Mouse (Mus musculus) forebrain, embryonic 12.5 days (tissue): ENCODE results near the gene Gm20696. TPM values are rescaled to one million over a fixed set of nuclear protein-coding genes. Genes with fewer than 3 reads are reported as not detected.

ENCODE experiments used
- ATAC-seq: fragments of 200-750 bp; cut with Nextera tagmentation; 2 replicates; pipeline ENCODE4 v1.8.0; 2017; ENCODE audit warnings: moderate TSS enrichment; ENCODE audit not compliant: low FRiP score
- H3K27ac ChIP-seq: fragments of 300-500 bp; sonication (generic); 2 replicates; pipeline ENCODE4 v1.5.1; 2016; ENCODE audit warnings: mild to moderate bottlenecking
- H3K27me3 ChIP-seq: fragments of 300-500 bp; sonication (generic); 2 replicates; pipeline ENCODE4 v1.6.1; 2016; ENCODE audit warnings: mild to moderate bottlenecking
- H3K36me3 ChIP-seq: fragments of 300-500 bp; sonication (generic); replicated peaks from 2 replicates; pipeline ENCODE4 v1.6.1; 2016; ENCODE audit warnings: mild to moderate bottlenecking
- H3K4me1 ChIP-seq: fragments of 300-500 bp; sonication (generic); 2 replicates; pipeline ENCODE4 v1.6.1; 2016
- H3K4me2 ChIP-seq: fragments of 300-500 bp; sonication (generic); 2 replicates; pipeline ENCODE4 v1.6.1; 2016; ENCODE audit warnings: mild to moderate bottlenecking, moderate library complexity
- H3K4me3 ChIP-seq: fragments of 300-500 bp; sonication (generic); replicated peaks from 2 replicates; pipeline ENCODE4 v1.5.1; 2016; ENCODE audit warnings: mild to moderate bottlenecking
- H3K9ac ChIP-seq: fragments of 300-500 bp; sonication (generic); 2 replicates; pipeline ENCODE4 v1.6.1; 2016; ENCODE audit warnings: mild to moderate bottlenecking
- H3K9me3 ChIP-seq: fragments of 300-500 bp; sonication (generic); 2 replicates; pipeline ENCODE4 v1.6.1; 2016
- WGBS: fragments of 180-500 bp; shearing (Covaris S2); methylation state at CpG from one replicate; pipeline ENCODE4 v1.1.7; 2016; 5-methylcytosine and 5-hydroxymethylcytosine counted together
- polyA plus RNA-seq: library from polyadenylated mRNA; unstranded; fragments of >200 nt; fragmentation: Nextera tagmentation; extraction: Ambion mirVana; gene quantifications from 2 replicates; pipeline ENCODE4 v1.2.1, GENCODE M21; 2016

Gene Gm20696
- polyA plus RNA-seq, 1 experiment from 2014 or later = 6.0 TPM

DNA sequence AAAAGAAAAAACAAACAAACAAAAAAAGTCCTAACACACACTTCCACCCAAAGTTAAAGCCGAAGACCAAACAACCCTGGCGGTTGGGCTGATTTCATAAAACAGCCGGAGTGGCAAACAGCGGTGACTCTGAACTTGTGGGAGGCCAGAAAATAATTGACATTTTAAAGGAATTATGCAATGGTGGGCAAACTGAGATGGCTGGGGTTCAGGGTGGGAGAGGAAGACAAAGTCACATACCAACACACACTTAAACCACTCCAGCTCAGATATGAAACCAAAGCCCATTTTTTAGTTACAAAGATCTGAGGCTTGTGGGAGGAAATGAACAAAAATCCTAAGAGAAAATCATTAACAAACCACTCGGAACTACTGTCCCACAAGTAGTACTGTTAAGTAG lies 126.5 kb downstream of the Gm20696 start:
- WGBS = 91% methylated on average over 5 of the region's 5 CpGs
- H3K27ac ChIP-seq = no peak overlapping the region
- no peak for ATAC-seq
- no peak overlapping the region for H3K4me2 ChIP-seq
- H3K36me3 ChIP-seq = no peaks in the 10 kb centered on the region
- no peaks in the 10 kb centered on the region for H3K27me3 ChIP-seq
- no peak overlapping the region for H3K4me3 ChIP-seq
- H3K9ac ChIP-seq = no peak overlapping the region
- no peaks in the 10 kb centered on the region for H3K9me3 ChIP-seq
- H3K4me1 ChIP-seq = no peaks in the 10 kb centered on the region

DNA sequence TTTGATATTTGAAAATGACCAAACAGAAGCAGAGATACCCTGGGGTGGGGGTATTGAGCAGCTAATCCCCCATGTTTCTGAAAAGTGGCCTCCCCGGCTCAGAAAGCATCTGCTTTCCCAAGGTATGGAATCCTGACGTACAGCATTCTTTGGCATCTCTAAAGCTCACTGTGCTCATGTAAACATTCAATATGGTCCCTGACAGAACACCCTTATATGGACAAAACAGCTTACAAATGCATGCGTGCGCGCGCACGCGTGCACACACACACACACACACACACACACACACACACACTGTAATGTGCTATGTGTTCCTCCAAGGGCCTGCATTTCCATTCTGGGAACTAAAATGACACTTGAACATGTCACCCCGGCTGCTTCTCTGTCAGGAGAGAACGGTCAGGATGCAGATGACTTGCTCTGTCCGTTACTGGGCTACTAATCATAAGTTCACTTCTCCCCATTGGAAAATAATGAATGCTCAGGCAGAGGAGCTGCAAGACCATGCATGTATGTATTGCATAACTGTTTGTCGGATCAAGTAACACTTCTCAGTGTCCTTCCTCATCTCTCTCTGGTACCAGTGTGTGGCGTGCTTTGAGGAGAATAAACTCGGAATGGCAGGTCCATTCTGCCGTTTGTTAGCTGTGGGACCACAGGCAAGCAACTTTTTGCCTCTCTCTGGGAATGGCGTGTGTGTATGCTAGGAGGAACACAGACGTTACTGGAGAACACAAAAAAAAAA lies 128.2 kb downstream of the Gm20696 start:
- H3K27me3 ChIP-seq = no peaks in the 10 kb centered on the region
- no peaks in the 10 kb centered on the region for H3K9me3 ChIP-seq
- H3K4me3 ChIP-seq = no peak overlapping the region
- H3K27ac ChIP-seq = no peak overlapping the region
- no peaks in the 10 kb centered on the region for H3K36me3 ChIP-seq
- no peak overlapping the region for H3K4me2 ChIP-seq
- no peak overlapping the region for H3K9ac ChIP-seq
- no peak for ATAC-seq
- H3K4me1 ChIP-seq = no peaks in the 10 kb centered on the region
- WGBS = 85% methylated on average over 17 of the region's 17 CpGs

DNA sequence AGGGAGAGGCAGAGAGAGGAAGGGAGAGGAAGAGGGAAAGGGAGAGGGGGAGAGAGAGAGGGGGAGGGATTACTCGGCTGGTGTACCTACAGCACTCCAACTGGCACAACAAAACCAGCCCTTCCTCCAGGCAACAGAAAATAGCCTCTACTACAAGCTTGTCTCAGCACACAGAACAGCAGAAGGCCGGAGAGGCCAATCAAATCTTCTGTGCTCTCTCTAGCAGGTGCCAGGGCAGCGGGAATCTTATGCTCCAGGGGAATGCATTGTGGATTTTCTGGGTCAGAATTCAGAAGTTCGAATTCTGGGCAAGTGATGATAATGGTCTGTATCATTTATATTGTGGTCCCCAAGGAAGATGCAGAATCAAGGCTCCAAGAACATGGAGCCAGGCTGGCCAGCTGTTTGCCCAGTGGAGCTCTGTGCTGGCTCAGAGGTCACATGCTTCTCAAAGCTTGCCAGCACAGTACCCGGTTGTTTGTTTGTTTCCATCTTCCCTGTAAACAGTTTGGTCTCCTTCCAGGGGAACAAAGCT lies 132.3 kb downstream of the Gm20696 start:
- no peak overlapping the region for H3K4me3 ChIP-seq
- H3K36me3 ChIP-seq = no peaks in the 10 kb centered on the region
- WGBS = 53% methylated on average over 5 of the region's 5 CpGs
- H3K4me2 ChIP-seq = no peak overlapping the region
- H3K9me3 ChIP-seq = no peaks in the 10 kb centered on the region
- H3K27ac ChIP-seq = no peak overlapping the region
- H3K27me3 ChIP-seq = no peaks in the 10 kb centered on the region
- no peak overlapping the region for H3K9ac ChIP-seq
- ATAC-seq = no peak
- H3K4me1 ChIP-seq = no peaks in the 10 kb centered on the region

DNA sequence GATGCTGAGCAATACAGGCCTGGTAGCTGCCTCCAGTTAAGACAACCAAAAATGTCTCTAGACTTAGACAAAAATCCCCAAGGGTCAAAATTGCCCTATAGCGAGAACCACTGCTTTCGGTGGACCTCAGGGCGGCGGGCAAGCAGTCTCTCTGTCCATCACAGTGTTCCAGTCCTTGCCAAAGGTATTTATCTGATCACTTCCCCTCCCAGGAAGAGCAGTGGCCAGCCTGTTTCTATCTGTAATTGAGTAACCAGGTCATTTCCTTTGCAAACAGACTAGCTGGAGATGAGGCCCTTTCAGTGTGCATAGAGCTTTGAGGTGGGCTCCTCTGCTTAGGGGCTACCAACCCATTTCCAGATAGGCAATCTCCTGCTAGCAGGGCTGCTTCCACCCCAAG lies 134.1 kb downstream of the Gm20696 start:
- Histone ChIP-seq H3K9me3 (peaks cover 3% of the 10 kb centered on the region; the same call in 1 of the 2 replicates), H3K9ac (no peak overlapping the region), H3K36me3 (no peaks in the 10 kb centered on the region), H3K4me2 (no peak overlapping the region), H3K27me3 (no peaks in the 10 kb centered on the region), H3K27ac (no peak overlapping the region), H3K4me3 (no peak overlapping the region), H3K4me1 (no peaks in the 10 kb centered on the region)
- WGBS = 95% methylated on average over 4 of the region's 4 CpGs
- no peak for ATAC-seq

DNA sequence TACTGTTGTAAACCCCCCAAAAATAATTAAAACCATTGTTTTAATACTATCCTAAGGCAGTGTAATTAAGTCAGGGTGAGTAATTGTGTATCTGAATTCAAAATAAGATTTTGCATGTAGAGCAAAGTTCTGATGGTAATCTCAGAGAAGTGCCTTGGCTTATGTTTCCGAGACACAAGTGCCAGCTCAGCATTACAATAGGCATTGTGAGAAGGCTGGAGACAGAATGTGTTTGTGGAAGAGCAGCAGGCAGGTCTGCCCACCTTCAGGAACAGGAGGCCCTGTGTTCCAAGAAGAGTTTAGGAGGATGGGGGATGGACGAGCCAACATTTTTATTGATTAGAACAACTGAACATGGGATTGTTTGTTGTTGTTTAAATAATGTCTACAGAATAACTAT lies 137.6 kb downstream of the Gm20696 start:
- Histone ChIP-seq H3K9ac (no peak overlapping the region), H3K27ac (no peak overlapping the region), H3K9me3 (peaks cover 6% of the 10 kb centered on the region; the same call in 1 of the 2 replicates), H3K4me3 (no peak overlapping the region), H3K36me3 (no peaks in the 10 kb centered on the region), H3K4me1 (peaks cover 5% of the 10 kb centered on the region), H3K27me3 (no peaks in the 10 kb centered on the region), H3K4me2 (no peak overlapping the region)
- no peak for ATAC-seq
- WGBS = 66% methylated on average over 2 of the region's 2 CpGs

DNA sequence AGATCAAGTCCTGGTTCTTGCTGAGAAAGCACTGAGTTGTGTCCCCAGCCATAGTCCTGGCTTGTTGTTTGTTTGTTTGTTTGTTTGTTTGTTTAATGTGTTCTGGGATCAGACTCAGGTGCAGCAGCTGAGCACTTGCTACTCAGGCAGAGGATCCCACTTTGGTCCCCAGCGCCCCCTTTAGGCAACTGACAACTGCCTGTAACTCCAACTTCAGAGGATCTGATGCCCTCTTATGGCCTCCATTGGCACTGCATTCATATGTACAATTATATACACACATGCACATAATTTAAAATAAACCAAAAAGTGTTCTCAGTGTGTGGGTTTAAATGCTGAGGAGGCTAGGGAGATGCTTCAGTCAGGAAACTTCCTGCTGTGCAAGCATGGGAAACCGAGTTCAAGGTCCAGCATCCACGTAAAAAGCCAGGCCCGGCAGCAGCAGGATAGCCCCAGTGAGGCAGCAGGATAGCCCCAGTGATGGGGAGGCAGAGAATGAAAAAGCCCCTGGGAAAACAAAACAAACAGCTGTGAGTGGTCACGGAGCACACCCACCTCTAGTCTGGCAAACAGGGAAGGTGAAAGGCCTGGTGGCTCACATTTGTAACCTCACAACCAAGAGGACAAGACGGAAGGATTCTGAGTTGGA lies 139.0 kb downstream of the Gm20696 start:
- Histone ChIP-seq H3K4me2 (no peak overlapping the region), H3K9me3 (peaks cover 6% of the 10 kb centered on the region; the same call in 1 of the 2 replicates), H3K4me1 (peaks cover 6% of the 10 kb centered on the region), H3K4me3 (no peak overlapping the region), H3K27ac (no peak overlapping the region), H3K9ac (no peak overlapping the region), H3K27me3 (no peaks in the 10 kb centered on the region), H3K36me3 (no peaks in the 10 kb centered on the region)
- 94% methylated on average over 6 of the region's 6 CpGs for WGBS
- no peak for ATAC-seq

DNA sequence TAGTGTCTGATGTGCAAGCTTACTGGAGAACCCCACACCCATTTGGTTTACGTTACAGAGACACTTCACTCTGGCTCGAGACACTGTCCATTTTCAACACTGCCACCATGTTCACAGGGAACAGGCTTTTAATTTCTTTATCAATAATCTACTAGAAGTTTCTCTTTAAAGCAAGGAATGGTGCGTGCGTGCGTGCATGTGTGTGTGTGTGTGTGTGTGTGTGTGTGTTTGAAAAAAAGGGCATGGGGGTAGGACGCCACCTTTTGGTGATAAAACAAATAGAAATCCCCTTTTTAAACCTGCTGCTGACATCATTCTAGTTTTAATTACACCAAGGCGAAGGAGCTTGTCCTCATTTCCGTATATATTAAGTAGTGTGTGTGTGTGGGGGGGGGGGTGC lies 141.2 kb downstream of the Gm20696 start:
- ATAC-seq = no peak
- Histone ChIP-seq H3K36me3 (no peaks in the 10 kb centered on the region), H3K9ac (no peak overlapping the region), H3K27ac (no peak overlapping the region), H3K4me1 (peaks cover 6% of the 10 kb centered on the region), H3K9me3 (peaks cover 6% of the 10 kb centered on the region; the same call in 1 of the 2 replicates), H3K27me3 (no peaks in the 10 kb centered on the region), H3K4me2 (no peak overlapping the region), H3K4me3 (no peak overlapping the region)
- WGBS = 47% methylated on average over 8 of the region's 8 CpGs

DNA sequence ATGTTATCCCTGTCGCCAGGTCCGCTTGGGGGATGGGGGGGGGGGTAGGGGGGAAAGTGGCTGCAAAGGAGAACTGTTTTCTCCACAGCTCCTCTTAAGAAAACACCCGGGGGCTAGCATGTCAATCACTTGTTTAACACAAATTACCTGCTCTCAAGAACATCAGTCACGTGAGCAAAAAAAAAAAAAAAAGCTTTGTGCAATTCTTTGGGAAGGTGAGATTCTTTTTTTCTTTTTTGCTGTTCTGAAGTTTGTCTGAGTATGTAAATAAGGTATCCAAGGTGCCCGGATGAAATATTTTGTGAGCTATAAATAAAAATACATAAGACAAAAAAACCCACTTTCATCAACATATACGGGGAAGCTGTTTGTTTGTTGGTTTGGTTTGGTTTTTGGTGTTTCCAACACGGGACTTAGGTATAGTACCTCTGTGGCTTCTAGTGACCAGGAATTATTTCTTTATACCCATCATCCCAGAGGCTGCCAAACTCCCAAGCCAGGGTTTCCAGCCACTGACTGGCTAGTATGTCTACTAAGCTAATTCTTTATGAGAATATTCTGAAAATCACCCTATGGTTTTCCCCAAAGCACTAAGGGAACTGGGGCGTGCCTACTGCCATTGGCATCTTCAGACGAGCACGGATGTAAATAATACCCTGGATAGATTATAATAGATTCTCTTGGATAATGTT lies 142.8 kb downstream of the Gm20696 start:
- Histone ChIP-seq H3K27ac (peak overlapping the region; percentile 99), H3K4me2 (peak overlapping the region; percentile 87), H3K9ac (peak overlapping the region; percentile 90), H3K27me3 (no peaks in the 10 kb centered on the region), H3K4me1 (peaks cover 16% of the 10 kb centered on the region), H3K4me3 (peak overlapping the region; percentile 83), H3K36me3 (no peaks in the 10 kb centered on the region), H3K9me3 (peaks cover 6% of the 10 kb centered on the region; the same call in 1 of the 2 replicates)
- ATAC-seq = no peak
- WGBS = 22% methylated on average over 10 of the region's 10 CpGs

DNA sequence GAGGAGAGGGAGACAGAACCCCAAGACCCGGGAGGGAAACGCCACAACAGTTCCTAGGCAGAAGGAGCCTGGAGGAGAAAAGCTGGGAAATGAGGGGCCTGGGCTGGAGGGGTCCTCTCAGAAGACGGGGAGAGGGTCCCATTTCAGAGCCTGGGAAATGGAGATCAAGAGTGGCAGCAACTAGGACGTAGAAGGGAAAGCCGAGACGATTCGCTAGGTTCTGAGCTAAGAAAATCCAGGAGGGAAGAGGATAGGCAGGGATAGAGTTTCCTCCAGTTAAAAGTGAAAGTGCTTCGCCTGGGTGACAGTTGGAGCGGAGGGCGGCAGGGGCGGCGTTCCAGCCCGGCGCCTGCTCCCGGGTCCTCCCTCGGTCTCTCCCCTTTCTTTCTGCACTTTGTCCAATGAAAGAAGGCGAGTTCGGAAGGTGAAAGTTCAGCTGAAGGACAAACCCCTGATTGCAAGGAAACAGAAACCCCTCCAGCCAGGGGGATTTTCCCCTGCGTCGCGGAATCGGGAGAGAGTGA lies 143.4 kb downstream of the Gm20696 start:
- H3K9me3 ChIP-seq = peaks cover 6% of the 10 kb centered on the region; the same call in 1 of the 2 replicates
- H3K9ac ChIP-seq = peak overlapping the region; percentile 90
- peak overlapping the region; percentile 83 for H3K4me3 ChIP-seq
- peak overlapping the region; percentile 99 for H3K27ac ChIP-seq
- no peaks in the 10 kb centered on the region for H3K27me3 ChIP-seq
- H3K36me3 ChIP-seq = no peaks in the 10 kb centered on the region
- ATAC-seq = peak; percentile 36
- H3K4me1 ChIP-seq = peaks cover 16% of the 10 kb centered on the region
- H3K4me2 ChIP-seq = peak overlapping the region; percentile 87
- WGBS = 0% methylated on average over 22 of the region's 22 CpGs

DNA sequence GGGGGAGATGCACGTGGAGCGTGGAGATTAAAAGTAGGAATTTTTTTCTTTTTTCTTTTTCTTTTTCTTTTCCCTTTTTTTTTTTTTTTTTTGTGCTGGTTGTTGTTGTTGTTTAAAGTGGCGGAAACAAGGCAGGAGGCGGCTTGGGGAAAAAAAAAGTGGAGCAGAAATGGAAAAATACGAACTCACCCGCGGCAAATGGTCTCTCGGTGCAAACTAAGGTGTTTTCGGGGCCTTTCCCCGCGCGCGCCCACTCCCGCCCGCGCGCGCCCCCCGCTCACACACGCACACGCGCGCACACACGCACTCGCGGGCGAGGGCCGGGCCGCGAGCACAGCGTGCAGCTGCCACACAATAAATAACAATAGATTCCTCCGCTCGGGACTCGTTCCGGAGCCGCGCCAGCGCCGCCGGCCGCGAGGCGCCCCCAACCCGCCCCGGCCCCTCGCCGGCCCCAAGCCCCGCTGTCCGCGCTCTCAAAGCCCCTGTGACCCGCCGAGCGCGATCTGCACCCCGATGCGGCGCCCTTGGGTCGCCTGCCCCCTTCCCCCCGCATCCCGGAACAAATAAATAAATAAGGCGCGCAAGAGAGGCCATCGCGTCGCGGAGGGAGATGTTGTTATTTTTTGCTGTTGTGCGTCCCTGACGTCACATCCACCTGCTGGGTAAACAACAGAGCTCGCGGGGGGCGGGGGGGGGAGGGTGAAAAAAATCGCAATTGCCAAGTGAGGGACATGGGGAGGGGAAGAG lies 144.1 kb downstream of the Gm20696 start, which contains the start of gene Foxp1:
Gene Foxp1 (minus strand): TSS at position 363 of the 750 bp plus-strand sequence.
- Histone ChIP-seq H3K4me1 (peaks cover 16% of the 10 kb centered on the region), H3K4me2 (peak within 1 kb of the TSS; percentile 87), H3K27me3 (no peaks in the 10 kb centered on the region), H3K9ac (peak within 1 kb of the TSS; percentile 90), H3K27ac (peak within 1 kb of the TSS; percentile 99), H3K9me3 (peaks cover 5% of the 10 kb centered on the region; the same call in 1 of the 2 replicates), H3K4me3 (peak within 1 kb of the TSS; percentile 83), H3K36me3 (no peaks in the 10 kb centered on the region)
- ATAC-seq = peak; percentile 62
- WGBS = under 1% methylated on average over 60 of the region's 72 CpGs

DNA sequence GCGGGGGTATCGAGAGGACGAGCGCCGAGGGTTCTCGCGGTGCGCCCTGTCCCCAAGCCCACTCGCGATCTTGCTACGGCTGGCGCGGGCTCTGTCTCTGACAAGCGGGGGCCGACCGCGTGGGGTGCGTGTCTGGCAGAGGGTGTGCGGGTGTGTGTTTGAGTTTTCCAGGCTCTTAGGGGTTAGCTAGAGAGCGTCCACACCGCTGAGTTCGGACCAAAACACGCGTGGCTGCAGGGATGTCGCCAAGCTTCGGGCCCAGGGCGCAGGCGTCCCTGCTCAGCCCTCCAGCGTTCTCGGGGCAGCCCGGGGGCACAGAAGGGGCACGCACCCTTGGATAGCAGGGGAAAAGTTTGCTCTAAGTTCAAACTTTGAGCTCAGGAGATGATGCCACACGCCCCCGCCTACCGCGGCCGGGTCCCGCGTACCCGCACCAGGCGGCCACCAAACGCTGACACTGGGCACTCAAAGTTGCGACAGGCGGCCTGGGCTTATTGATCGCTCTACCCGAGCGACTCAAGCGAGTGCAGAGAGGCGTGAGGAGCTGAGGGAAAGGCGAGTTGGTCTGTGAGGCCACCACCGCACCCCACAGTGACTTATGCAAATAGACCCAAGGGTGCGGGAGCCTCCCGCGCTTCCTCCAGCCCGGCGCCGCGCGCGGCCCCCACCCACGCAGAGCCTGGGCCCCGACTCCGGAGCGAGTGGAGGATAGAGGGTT lies 144.8 kb downstream of the Gm20696 start:
- under 1% methylated on average over 64 of the region's 64 CpGs for WGBS

More for the DNA sequence above, 144.8 kb downstream of the Gm20696 start:
- Histone ChIP-seq H3K4me1 (peaks cover 16% of the 10 kb centered on the region), H3K9me3 (no peaks in the 10 kb centered on the region), H3K27me3 (no peaks in the 10 kb centered on the region), H3K36me3 (no peaks in the 10 kb centered on the region), H3K4me2 (peak overlapping the region; percentile 87), H3K9ac (peak overlapping the region; percentile 90), H3K4me3 (peak overlapping the region; percentile 83), H3K27ac (peak overlapping the region; percentile 99)
- ATAC-seq = peak; percentile 34
